Mouse (Mus musculus): Measurements from ENCODE around the gene Golm1.
"Not testable (repeated sequence)": the region's sequence is repeated elsewhere in the genome, so short reads cannot be mapped to it uniquely, and the experiment has no call there.

The Golm1 gene

DNA sequence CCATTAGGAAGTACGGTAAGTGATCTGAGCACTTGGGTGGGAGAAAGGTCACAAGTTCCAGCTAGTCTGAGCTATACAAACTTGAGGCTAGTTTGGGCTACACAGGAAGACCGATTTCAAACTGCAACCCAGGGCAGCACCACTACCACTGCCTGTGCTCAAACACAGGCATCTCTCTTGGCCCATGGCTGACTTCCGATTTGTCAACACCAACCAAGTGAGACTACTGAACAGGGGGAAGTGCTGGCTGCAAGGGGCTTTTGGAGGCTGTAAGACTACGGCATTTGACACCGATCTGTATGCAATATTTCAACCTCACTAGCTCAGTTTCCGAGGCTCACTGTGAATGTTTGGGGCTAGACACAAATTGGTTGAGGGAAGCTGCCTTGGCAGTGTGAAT is 28.1 kb downstream of the Golm1 start:
- no peak for DNase-seq (ENCODE audit: low read depth, low spot score)

DNA sequence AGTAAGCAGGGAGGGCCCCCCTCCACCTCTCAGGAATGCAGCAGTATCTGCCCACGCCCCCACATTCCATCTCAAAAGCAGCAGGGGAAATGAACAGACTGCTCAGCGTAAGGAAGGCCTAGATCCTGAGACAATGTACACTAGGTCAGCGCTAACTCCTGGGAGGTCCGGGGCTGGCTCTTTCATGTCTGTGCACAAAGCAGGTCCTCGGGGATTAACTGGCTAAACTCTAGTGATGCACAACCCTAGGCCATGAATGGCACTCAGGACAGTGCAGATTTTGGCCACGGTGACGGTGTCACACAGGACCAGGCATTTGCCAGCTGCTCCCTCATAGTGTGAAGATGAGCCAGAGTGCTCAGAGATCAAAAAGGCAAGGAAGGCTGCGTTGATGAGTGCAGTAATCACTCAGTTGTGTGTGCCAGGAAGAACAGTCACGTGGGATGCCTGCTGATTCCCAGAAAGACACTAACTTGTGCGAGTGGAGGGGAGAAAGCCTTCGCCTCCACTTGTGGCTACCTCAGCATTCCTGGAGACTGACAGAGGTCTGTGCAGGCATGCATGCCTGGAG is 28.9 kb downstream of the Golm1 start:
- no peak for DNase-seq (ENCODE audit: low read depth, low spot score)

DNA sequence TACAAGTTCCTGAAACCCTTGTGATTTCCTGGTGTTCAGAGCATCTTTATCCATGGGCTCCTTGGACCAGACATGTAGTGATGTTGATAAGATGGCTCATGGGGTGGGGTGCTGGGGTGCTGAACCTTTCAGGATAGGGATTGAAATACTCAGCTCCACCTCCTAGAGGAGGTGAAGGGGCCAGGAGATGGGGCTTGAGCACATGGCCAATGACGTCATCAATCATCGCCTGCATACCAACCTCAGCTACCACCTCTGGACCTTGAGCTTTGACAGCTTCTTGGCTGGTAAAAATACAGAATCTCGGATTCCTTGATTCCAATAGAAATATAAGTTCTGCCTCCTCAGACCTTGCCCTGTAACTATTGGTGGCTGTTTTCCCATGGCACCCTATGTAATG is 30.1 kb downstream of the Golm1 start:
- DNase-seq (ENCODE audit: low read depth, low spot score): no peak

DNA sequence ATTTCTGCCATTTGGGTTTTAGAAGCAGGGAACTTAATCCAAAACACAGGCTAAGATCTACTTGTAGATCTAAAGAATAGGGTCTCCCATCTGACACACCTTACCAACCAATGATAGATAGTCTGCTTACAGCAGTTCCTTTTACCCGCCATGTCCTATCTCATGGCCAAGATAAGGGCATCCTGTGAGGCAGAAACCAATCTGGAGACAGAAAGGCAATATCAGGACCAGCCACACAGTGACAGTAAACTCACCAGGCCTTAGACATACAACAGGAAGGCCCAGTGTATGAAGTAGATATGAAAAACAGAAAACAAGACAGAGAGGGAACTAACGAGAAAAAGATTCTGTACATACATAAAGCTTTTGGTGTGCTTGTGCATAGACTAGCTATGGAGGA is 32.8 kb downstream of the Golm1 start:
- no peak for DNase-seq (ENCODE audit: low read depth, low spot score)

DNA sequence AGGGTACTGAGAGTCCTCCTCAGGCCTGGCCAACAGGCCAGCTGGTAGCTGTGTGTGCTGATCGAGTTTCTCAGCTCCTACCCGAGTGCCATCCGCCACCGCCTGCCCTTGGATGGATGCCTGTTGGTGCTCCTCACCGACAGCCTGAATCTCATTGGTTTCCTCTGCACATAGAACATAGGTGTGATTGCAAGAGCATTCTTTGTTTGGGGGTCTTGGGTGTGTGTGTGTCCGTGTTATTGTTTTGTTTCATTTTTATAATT is 35.5 kb downstream of the Golm1 start:
- DNase-seq (ENCODE audit: low read depth, low spot score): no peak

DNA sequence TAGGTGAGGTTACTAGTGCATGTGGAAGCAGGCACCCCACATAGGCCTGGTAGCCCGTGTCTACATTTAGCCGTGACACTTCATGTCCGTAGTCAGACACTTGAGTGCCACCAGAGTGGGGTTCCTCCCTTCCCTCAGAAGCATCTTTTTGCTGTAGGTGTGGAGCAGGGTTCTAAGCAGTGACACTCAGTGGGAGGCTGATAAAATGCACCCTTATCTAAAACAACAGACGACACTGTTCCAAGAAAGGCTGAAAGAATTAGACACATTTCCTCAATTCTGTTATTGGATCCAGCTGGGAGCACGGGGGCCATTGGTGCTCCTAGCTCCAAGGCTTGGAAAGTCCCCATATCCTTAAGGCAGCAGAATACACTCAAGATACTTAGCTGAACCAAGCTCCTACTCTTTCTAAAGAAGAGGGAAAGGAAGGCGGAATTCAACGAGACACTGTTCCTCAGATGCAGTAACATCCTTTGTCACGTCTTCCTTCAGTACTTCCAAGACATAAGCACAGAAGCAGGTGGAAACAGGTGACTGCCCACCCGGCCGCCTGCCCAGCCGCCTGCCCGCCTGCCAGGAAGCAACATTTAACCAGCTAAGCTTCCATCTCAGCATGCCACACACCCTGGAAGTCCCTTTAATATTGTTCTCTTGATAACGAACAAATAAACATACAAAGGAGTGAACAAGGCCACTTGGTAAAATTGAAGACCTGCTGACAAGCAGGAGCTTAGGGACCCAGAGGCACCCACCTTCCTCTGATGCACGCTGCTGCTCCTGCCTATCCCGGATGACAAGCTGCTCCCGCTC is 36.0 kb downstream of the Golm1 start:
- DNase-seq (ENCODE audit: low read depth, low spot score): no peak

DNA sequence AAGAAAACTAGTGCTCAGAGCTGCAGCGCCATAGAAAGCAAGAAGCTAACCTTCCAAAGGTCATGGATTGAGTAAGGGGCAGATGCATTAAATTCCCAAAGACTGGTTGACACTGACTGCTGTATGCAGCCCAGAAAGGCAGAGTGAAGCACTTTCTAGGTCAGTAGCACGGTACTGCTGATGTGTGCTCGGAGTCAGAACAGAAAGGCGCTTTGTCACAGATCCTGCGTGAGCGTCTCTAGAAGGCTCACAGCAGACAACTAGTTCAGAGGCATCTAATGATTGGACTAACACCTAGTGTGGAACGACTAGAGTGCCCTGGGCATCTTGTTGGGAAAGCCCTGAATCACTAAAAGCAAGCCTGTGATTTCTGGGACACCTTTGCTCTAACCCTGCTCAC is 37.8 kb downstream of the Golm1 start:
- no peak for DNase-seq (ENCODE audit: low read depth, low spot score)

DNA sequence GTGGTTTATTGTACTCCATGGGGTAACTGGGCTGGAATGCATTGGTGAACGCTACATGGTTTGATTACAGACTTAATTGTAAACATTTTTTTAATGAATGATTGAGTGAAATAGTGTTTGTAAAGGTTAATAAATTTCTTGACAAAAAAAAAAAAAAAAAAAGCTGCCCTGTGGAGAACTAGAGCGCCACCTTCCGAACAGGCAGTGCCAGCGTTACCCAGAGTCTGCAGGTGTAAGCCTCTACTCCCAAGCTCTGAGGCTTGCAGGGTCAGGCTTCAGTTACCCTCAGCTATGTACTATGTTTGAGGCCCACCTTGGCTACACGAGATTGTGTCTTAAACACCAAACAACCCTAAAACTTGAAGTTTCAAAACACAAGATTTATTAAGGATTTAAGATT is 41.0 kb downstream of the Golm1 start:
- no peak for DNase-seq (ENCODE audit: low read depth, low spot score)

DNA sequence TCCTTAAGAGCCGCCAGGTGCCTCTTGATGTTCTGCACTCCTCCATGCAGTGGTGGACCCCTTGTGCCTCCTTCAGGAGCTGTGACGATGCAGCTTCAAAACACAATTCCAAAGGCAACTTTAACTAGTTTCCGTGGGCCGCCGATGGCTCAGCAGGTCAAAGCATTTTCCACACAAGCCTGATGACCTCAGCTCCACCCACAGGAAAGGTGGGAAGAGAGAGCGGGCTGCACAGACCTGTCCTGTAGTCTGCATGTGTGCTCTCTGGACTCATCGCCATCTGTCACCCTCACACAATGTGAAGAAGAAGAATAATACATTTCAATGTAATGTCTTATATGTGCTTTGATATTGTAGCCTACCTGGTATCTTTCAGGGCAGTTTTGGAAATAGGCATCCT is 48.9 kb downstream of the Golm1 start:
- DNase-seq (ENCODE audit: low read depth, low spot score): no peak

DNA sequence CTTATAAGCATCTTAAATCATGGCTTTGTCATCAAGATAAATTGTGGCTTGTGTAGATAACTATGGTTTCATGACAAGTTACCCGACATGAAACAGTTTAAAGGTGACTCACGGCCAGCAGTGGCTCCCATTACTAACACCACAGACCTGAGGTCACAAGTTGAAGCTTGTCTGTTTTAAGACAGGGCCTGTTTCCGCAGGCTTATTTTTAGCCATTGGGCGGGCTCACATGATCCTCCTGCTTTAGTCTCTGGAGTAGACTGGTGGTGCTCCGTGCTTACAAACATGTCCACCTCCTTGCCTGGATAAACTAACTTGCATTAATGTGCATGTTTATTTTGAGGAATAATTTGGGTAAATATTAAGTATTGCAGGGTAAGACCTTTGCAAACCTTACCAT is 50.7 kb downstream of the Golm1 start:
- no peak for DNase-seq (ENCODE audit: low read depth, low spot score)

DNA sequence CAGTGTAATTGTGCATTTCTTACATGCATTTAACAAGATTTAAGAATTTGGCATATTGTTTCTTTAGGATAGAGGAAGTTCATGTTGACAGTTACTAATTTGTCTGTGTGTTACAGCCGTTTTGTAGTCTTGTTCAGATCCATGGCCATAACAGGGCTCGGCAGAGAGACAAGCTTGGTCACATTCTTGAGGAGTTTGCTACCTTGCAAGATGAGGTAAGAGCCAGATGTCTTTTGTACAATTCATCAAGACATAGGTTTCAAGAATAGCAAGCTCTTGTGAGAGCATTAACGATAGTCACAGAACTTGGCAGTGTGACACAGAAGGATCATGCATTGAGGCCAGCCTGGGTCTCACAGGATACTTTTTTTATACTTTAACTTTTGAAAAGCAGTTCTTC is 51.2 kb downstream of the Golm1 start:
- no peak for DNase-seq (ENCODE audit: low read depth, low spot score)

DNA sequence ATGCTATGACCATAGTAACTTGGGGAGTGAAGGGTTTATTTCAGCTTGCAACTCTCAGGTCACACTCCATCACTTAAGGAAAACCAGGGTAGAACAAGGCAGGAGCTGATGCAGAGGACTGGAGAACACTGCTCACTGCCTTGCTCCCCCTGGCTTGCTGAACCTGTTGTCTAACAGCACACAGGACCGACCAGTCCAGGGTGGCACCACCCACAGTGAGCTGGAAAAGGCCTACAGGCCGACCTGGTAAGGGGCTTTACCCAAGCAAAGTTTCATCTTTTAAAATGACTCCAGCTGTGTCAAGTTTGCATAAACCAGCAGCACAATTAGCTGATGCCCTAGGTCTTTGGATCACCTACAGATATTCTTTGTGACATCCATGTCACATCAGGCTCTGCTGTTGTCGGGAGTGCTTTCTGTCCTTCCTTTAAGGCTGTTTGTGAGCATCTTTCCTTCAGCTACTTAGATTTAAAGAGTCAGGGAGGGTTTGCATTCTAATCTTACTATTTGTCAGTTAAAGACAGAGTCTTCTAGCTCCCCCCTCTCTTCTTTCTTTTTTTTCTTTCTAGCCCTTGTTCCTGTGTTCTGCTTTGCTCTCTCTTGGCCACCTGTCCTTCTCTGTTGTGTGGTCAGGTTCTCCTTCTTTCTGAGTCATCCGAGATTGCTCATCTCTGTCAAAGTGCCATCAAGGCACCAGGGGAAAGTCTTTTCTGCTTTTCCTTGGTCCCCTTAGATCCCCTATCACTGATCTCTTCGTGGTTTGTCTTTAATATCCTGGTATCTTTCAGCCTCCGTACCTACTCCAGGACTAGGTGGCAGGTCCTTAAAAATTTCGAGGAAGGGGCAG is 53.7 kb downstream of the Golm1 start:
- no peak for DNase-seq (ENCODE audit: low read depth, low spot score)

DNA sequence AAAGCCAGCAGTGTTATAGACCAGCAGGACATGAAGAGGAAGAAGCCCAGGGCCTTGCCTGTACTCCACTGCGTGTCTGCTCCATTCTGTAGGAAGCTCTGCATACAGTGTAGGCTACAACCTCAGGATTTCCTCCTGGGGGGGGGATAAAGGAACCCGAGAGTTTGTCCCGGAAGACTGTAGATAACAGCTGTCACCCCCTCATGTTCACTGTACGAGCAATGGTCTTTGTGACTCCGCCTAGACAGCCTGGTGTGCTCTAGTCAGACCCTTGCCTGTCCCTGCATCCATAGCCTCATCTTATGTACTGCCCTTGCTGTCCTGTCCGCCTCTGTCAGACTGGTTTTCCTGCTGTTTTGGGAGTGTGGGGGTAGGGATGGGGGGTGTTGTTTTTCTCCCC is 57.1 kb downstream of the Golm1 start:
- DNase-seq (ENCODE audit: low read depth, low spot score): no peak

DNA sequence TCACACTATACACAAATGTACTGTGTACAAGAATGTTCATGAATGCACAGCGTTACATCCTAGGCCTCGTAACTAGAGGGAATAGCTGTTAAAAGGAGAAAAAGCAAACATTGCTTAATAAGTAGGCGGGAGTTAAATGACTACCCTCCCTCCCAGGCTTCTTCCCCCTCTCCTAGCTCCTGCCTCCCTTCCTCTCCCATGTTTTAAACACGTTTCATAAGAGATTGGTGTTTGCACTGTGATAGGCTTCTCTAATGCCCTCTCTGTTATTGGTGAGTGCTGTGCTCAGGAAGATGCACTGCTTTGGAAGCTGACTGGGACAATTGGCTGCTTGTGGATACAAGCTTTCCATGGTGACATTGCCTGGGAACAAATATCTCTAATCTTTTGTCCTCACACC is 60.1 kb downstream of the Golm1 start:
- no peak for DNase-seq (ENCODE audit: low read depth, low spot score)

DNA sequence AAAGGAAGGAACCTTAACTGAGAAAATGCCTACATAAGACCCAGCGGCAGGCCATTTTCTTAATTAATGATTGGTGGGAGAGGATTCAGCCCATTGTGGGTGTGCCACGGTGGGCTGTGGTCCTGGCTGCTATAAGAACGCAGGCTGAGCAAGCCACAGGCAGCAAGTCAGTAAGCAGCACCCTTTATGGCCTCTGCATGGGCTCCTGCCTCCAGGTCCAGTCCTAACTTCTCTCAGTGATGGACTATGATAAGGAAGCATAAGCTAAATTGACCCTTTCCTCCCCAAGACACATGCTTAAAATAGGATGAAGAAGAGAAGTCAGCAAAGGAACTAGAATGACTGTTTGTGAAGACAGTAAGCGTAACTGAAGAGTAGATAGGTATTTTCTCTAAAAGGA is 60.5 kb downstream of the Golm1 start:
- no peak for DNase-seq (ENCODE audit: low read depth, low spot score)

DNA sequence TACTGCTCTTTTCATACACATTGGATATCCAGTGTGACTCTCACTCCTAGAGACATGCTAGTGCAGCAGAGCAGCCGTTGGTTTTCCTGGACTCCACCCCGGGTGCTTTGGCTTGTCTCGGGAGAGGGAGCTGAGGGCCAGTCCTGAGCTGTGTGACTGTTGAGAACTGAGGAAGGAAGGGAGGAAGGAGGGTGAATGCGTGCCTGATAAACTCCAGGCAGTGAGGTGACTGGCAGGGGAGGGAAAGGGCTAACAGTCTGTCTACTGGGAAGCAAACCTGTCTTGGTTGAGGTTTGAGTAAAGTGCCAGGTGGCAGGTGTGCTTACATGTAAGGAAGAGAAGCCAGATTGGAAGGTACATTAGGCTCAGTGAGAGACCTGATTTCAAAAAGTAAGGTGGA is 61.7 kb downstream of the Golm1 start:
- no peak for DNase-seq (ENCODE audit: low read depth, low spot score)

DNA sequence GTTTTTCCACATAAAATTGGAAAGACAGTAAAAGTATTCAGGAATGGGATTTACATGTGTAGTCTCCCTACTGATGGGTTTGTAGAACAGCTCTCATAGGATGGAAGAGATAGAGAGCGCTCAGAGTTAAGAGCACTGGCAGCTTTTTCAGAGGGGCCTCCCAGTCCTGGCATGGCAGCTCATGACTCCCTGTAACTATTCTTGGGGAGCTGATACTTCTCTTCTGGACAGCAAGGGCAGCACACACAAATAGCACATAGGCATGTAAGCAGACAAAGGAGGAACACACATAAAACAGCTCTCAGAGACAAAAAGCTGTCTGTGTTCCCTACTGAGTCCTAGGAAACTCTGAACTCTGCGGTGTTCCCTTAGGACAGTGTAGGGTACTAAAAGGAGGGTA is 65.2 kb downstream of the Golm1 start:
- no peak for DNase-seq (ENCODE audit: low read depth, low spot score)

DNA sequence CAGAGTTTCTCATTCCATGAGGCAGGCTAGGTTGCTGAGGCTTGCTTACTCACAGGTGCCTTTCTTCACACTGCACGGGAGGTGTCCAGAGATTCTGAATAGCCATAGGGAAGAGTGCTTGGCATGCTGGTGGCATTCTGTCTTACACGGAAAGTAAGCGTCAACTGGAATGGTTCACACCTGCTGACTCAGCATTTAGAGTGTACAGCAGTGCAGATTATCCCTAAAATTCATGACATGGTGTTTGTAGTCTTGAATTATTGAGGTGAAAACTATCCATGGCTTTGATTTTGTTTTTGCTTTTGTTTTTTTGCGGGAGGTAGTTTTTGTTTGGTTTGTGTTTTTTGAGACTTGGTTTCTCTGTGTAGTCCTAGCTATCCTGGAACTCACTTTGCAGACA is 65.7 kb downstream of the Golm1 start:
- no peak for DNase-seq (ENCODE audit: low read depth, low spot score)

DNA sequence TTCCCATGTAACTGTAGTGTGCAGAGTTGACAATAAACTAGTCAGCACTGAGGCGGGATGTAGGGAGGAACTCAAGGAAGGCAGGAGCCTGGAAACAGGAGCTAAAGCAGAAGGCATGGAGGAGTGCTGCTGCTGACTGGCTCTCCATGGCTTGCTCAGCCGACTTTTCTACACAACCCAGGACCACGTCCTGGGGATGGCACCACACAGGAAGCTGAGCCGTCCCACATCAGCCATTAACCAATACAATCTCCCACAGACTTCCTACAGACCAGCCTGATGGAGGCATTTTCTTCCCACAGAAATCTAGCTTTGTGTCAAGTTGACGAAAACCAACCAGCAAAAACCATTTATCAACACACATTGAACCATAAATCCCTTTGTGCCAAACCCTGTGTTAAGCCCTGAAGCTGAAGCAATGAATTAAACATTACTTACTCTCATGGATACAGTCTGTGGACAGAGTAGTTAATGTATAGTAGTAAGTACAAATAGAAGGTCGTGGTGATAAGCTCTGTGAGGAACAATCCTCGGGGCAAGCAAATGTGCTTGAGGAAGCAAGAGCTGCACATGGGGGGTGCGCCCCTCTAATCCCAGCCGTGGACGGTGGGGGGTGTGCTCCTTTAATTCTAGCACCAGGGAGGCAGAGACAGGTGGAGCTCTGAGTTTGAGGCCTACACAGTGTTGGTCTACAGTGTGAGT is 70.2 kb downstream of the Golm1 start:
- DNase-seq (ENCODE audit: low read depth, low spot score): no peak

DNA sequence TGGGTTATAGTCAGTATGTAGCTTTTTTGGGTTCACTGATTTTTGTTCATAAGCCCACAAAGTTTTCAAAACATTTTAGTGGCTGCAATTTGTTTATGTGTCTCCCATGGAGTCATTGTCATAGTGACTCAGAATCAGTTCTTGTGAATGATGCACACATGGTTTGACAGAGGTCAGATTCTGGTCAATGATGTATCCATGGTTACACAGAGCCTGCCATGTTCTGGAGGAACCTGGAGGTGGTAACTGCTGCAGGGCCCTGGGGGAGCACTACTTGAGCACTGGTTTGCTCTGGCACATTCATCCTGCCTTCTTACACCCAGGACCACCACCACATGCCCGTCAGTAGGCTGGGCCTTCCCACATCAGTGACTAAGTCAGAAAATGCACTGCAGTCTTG is 71.1 kb downstream of the Golm1 start:
- DNase-seq (ENCODE audit: low read depth, low spot score): no peak

DNA sequence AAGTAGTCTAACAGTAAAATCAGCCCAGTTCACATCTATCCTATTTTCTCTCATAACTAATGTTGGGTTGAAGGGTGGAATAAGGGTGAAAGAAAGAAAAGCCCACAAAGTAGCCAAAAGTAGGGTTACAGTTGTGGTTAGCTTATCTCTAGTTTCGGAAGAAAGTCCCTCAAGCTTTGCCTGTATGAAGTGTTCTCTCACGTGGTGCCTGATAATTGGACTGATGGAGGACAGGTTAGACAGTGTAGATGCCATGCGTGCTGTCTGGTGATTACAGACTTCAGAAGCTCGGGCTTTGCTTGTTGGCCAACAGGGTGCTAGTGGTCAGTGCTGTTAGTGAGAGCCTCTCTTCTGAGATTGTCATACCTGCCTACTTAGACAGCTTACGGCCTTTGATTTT is 72.5 kb downstream of the Golm1 start:
- DNase-seq (ENCODE audit: low read depth, low spot score): no peak

DNA sequence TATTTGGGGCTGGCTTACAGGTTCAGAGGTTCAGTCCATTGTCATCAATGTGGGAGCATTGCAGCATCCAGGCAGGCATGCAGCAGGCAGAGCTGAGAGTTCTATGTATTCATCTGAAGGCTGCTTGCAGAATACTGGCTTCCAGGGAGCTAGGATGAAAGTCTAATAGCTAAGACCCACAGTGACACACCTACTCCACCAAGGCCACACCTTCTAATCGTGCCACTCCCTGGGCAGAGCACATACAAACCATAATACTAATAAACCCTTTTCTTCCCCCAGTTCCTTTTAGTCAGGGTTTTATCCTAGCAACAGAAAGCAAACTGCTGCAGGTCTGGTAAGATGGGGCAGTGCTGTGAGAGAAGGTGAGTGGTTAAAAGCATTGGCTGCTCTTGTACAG is 83.0 kb downstream of the Golm1 start:
- DNase-seq (ENCODE audit: low read depth, low spot score): no peak

DNA sequence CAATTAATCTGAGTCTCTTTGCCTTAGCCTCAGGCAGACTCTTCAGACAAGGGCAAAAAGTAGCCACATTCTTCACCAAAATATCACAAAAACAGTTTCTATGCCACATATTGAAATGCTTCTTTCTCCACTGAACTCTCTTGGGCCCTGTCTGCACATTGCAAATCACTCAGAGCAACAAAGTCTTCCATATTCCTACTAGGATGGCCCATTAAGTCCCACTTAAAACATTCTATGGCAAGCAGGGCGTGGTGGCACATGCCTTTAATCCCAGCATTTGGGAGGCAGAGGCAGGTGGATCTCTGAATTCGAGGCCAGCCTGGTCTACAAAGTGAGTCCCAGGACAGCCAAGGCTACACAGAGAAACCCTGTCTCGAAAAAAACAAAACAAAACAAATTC is 83.6 kb downstream of the Golm1 start:
- DNase-seq (ENCODE audit: low read depth, low spot score): not testable (repeated sequence)

All from brain, embryonic 18.5 days (tissue).